Mouse (Mus musculus) brain, adult 2 months (tissue): ENCODE results near the gene Cacnb2.
"Not testable (repeated sequence)": the region's sequence is repeated elsewhere in the genome, so short reads cannot be mapped to it uniquely, and the experiment has no call there.

ENCODE experiments used
- DNase-seq: peaks from one replicate; pipeline ENCODE4 v3.0.0; 2011; ENCODE audit warnings: low read depth, low spot score

Gene Cacnb2

DNA sequence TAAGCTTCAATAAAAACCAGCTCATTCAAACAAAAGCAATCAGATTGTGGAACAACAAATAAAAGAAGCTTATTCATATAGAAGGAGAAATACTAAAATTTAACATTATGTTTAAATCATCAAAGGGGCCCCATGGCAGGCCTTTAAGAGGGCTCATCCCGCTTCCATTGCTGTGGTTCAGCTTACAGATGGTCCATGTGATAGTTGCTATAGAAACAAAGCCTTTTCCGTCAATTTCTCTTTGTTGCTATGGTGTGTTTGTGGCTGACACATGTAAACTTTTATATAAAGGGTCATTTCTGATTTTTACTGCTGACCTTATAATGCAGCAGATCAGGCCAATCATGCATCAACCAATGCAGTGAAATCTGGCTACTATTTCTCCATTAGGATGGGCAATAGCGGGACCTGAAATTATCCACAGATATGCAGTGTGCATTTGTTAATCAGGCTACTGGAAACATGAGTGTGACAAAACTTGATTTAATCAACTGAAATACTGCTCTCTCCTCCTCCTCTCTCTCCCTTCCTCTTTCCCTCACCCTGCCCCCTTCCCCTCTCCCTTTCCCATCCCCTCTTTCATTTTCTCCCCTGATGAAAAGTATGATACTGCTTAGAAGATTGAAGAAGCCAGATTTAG is 54.4 kb downstream of the Cacnb2 start:
- no peak for DNase-seq

- no peak for DNase-seq
These were observed 62.3 kb downstream of the Cacnb2 start for GRCm38 (mm10) chr2:14665213-14665612.

DNA sequence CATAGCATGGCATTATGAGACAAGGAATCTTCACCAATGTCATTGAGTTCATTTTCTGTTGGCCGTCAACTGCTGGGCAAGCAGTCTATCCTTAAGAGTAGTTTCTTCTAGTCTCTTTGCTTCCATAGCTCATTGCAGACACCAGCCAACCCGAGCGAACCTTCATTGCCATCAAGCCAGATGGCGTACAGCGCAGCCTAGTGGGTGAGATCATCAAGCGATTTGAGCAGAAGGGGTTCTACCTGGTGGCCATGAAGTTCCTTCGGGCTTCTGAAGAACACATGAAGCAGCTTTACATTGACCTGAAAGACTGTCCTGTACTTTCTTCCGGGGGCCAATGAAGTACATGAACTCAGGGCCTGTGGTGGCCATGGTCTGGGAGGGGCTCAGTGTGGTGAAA is 69.2 kb downstream of the Cacnb2 start:
- DNase-seq: no peak

DNA sequence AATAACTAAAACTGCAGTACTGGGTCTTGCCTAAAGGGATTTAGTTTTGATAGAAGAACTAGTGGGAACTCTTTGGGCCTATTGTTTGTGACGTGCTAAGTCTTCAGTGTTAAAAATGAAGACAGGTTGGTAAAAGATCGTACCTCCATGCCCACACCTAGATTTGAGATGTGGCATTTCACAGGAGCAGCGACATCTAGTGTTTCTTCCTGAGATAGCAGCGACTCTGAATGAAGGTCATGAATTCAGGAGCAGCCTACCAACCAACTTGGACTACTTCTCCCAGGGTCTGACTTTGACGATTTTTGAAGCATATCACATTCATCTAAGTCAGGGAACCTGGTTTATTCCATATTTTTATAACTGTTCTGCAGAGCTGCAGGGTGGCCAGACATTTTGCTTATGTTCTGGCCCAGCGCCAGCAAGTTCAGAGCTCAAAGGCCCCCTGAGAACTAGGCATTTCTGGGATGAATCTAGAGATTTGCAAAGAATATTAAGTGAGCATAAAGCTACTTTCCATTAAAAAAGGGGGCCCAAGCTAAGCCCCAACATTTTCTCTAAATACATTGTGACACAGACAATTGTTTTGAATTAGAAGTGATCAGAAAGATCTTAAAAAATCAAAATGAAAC is 74.1 kb downstream of the Cacnb2 start:
- DNase-seq: peak; percentile 85

- peak; percentile 35 for DNase-seq
These were observed 81.3 kb downstream of the Cacnb2 start for GRCm38 (mm10) chr2:14684231-14684630.

GRCm38 (mm10) chr2:14702973-14703645 is 100.2 kb downstream of the Cacnb2 start:
- DNase-seq: peak; percentile 62

- DNase-seq: no peak
These were observed 100.8 kb downstream of the Cacnb2 start for GRCm38 (mm10) chr2:14703676-14704075.

DNA sequence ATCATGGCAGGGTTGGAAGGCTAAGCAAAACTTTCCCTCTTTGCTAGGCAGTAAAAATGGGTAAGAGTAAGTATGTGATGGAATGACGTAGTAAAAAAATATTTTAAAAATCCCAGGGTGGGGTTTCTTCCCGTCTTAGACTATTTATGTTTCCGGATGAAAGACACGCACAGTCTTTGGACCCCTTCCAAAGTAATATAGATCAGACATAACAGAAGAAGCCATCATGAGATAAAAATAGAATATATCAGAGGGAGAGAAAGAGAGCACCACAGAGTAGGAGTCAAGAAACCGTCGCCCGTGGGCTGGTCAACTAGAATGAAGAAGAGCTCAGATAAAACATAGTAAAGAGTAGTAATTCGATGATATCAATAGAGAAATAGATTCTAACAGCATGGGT is 107.4 kb downstream of the Cacnb2 start:
- DNase-seq: no peak

DNA sequence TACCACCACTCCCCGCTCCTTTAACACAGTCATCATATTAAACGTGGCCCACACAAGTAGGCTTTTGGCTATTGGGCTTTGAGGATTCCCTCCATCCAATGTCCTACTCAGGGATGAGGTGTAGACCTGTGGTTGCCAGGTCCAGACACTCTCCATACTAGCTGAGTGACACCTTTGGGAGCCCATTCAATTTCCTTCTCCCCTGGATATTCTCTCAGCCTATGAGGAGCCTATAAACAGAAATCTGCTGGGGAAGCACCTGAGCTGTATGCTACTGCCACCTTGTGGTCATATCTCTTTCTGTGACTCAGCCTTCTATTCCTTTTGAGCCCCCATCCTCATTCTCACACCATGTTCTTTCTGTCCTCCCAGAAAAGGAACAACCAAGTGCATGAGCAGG is 108.9 kb downstream of the Cacnb2 start:
- DNase-seq: peak; percentile 31

- DNase-seq: no peak
These were observed 110.2 kb downstream of the Cacnb2 start for GRCm38 (mm10) chr2:14713049-14713448.

DNA sequence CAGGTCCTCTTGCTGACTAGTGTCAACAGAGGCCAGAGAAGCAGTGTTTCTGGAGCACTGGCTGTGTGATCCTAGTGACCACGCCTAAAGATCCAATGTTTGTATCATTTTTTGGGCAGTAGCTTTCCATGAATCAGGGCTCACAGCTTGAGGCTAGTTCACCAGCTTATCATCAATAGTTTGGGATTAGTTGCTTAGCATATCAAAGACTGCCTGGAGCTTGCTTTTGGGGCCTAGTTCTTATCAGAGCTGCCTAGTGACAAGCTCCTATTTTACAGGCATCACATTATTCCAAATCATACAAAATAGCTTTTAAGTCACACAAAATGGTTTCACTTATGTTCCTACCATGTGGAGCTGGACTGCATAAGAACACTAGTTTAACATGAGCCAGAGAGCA is 113.8 kb downstream of the Cacnb2 start:
- DNase-seq: no peak

DNA sequence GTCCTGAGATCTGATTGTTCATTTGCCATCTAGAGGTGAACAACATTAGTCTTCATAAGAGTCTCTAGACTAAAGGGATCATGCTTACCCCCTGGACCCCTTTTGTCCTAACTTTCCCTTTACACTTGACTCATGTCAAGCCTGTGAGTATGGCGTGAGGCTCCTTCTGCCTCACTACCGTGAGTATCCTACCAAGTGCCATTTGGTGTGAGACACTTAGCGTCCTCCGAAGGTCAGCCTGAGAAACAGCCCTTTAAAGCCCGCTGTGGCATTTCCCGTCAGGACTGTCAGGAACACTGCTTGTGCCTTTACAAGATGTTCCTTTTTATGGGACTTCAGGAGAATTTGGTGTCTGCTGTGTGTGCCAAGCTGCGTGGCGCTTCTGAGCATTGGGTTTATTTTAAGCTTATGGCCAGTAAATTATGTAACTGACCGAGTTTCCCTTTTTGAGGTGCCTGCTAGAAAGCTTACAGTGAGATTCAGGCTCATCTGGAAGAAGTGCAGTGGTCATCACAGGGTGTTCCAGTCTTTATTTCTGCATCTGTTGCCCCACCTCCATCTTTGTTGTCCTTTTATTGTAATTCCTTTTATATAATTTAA is 116.3 kb downstream of the Cacnb2 start:
- DNase-seq: peak; percentile 87

- no peak for DNase-seq
These were observed 122.5 kb downstream of the Cacnb2 start for GRCm38 (mm10) chr2:14725437-14725836.

DNA sequence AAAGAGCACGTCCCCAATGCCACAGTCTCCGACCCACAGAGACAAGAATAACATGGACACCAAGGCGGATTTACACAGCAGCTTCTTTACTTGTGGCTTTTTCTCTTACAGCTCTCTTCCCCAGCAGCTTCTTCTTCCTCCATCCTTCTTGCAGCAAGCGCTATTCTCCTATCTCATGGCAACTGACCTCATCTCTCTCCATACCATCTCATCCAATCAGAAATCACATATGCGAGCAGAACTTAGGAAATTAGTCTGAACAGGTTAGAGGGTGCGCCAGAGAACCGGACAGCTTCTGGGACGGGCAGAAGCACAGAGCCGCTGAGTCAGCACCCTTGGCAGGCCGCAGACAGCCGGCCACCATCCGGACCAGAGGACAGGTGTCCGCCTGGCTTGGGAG is 123.7 kb downstream of the Cacnb2 start:
- DNase-seq: not testable (repeated sequence)

DNA sequence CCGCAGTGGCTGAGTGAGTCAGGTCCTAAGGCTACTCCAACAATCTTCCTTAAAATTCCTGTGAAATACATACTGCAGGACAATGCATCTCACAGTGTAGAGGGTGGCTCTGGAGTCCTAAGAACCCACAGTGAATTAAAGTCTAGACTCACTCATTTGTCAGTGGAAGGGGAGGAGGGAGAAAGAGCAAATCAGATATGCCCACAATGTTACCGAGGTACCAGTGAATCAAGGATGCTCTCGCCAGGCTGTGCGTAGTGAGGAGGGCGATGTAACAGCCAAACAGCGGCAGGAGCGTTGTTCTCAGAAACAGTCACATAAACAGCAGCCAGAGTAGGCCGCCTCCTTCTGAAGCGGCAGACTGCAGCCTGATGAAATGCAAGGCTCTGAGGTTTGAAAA is 136.0 kb downstream of the Cacnb2 start:
- DNase-seq: peak; percentile 91

DNA sequence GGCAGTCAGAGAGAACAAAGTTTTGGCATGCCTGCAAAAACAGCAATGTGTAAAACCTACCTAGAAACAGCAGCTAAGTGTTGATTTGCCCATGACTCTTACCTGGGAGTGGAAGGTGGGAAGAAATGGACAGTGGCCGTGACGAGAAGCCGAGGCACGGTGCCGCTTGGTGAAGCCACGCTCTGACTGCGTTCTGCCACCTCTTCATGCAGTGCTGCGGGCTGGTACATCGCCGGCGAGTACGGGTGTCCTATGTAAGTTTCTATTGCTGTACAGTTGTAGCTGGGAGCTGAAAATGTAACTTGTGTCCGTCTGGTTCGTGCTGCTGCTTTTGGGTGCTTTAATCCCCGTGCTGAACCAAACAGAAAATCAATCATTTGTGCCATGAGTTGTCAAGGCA is 136.6 kb downstream of the Cacnb2 start:
- DNase-seq: peak; percentile 62

DNA sequence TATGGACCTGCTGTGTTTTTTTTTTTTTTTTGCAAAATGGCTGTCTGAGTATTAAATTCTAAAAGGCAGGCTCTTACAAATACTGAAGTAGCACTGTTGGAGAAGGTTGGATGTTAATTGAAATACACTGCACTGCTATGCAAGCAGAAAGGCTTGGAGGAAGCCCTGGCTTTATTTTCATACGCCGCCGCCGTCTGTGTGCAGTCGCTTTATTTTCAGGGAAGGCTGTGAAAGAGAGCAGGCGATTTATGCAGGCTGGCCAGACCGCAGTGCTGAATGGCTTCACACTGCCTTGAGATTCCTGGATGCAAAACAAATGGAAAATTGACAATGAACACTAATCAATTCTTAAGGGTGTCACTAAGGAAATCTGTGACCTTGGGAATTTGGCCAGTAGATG is 137.5 kb downstream of the Cacnb2 start:
- DNase-seq: peak; percentile 72

GRCm38 (mm10) chr2:14744761-14745160 is 141.9 kb downstream of the Cacnb2 start:
- DNase-seq: no peak

DNA sequence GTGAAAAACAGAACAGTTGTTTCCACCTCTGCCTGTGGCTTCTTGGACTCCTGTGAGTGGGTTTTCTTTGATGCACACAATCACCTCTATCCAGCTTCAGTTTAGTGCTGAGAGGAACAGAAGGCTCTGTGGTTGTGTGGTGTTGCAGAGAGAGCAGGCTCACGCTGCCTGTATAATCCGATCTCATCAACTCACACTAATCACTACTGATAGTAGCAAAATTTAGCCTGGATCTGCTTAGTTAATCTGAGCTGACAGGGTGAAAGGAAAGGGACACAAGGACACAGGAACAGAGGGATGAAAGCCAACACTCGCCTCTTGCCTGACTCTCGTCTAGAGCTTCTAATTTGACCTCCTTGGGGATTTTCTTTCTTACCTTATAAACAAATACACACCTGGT is 160.0 kb downstream of the Cacnb2 start:
- peak; percentile 47 for DNase-seq

DNA sequence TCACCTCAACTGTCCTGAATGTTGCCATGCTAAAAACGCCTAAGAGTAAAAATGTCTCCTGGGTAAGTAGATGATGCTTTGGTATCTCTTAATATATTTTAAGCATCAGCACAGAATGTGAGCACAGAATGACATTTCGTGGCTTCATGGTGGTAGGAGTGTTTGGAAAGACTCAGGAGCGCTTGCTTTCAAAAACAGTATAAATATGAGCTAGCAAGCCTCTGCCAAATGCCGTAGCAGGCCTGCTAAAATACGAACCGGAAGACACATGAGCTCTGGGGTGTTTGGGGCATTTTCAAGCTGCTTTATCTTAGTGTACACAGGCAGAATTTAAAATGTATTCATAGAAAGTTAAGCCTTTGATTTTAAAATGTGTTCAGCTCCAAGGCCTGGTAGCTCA is 161.0 kb downstream of the Cacnb2 start:
- DNase-seq: peak; percentile 78

- no peak for DNase-seq
These were observed 166.6 kb downstream of the Cacnb2 start for GRCm38 (mm10) chr2:14769448-14769847.

- no peak for DNase-seq
These were observed 167.7 kb downstream of the Cacnb2 start for GRCm38 (mm10) chr2:14770635-14771034.

DNA sequence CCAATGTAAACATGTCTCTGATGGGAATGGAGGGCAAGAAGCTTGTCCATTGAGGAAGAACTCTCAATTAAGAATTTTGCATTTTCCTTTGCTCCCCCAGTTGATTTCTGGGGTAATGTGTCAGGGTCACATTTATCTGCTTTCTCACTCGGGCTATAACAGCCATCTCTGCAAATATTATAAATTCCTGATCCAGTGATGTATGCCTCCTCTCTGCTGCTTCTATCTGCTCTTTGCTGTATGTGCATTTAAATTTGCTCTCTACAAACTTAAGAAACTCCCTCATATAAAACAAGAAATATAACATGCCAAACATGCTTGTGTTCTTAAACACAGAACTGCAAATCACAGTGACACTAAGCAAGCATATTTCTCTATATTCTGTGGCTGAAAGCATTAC is 171.5 kb downstream of the Cacnb2 start:
- DNase-seq: no peak
